Mouse (Mus musculus) 416B (cell line): ENCODE measurements at regions not wholly inside any gene's neighbourhood (a gene's known extent, or its start where the extent isn't known, plus 50 kb on each side); places are given as distances from the start of the nearest gene placed in this dataset.

Experiments
- DNase-seq: peaks from one replicate; pipeline ENCODE4 v3.0.0; 2011; ENCODE audit warnings: low read depth

GRCm38 (mm10) chrX:129272135-129272534, 477.4 kb upstream of the Diaph2 start:
- peak; percentile 48 for DNase-seq

GRCm38 (mm10) chrX:129303987-129304386, 445.6 kb upstream of the Diaph2 start:
- DNase-seq, result peak; percentile 77

GRCm38 (mm10) chrX:129309380-129309779, 440.2 kb upstream of the Diaph2 start:
- DNase-seq, result peak; percentile 24

GRCm38 (mm10) chrX:129329441-129329840, 420.1 kb upstream of the Diaph2 start:
- DNase-seq, result peak; percentile 66

GRCm38 (mm10) chrX:129332810-129333209, 416.7 kb upstream of the Diaph2 start:
- no peak for DNase-seq
